Mouse (Mus musculus): ENCODE measurements at regions not wholly inside any gene's neighbourhood (a gene's known extent, or its start where the extent isn't known, plus 50 kb on each side); places are given as distances from the start of the nearest gene placed in this dataset.
A peak's percentile ranks its signal among the peaks of the same experiment; 100 is the strongest.

GRCm38 (mm10) chr5:111901197-111901596 lies 167.5 kb downstream of the Gm26897 start:
- H3K27me3 ChIP-seq, result no peaks in the 10 kb centered on the region
- 65% methylated on average over 5 of the region's 5 CpGs for WGBS

GRCm38 (mm10) chr5:111901678-111902077 lies 168.0 kb downstream of the Gm26897 start:
- Histone ChIP-seq H3K9ac (no peak overlapping the region), H3K27ac (no peak overlapping the region), H3K4me3 (no peak overlapping the region), H3K9me3 (no peaks in the 10 kb centered on the region), H3K4me1 (no peaks in the 10 kb centered on the region), H3K27me3 (no peaks in the 10 kb centered on the region), H3K4me2 (no peak overlapping the region), H3K36me3 (no peaks in the 10 kb centered on the region)
- ATAC-seq (ENCODE audit: borderline replicate concordance, extremely low read depth, low FRiP score, low TSS enrichment), result no peak
- 11% methylated on average over 5 of the region's 5 CpGs for WGBS

More at GRCm38 (mm10) chr5:111901197-111901596, 167.5 kb downstream of the Gm26897 start:
- H3K4me2 ChIP-seq, result no peak overlapping the region
- H3K9me3 ChIP-seq, result no peaks in the 10 kb centered on the region
- no peak overlapping the region for H3K9ac ChIP-seq
- no peaks in the 10 kb centered on the region for H3K36me3 ChIP-seq
- no peaks in the 10 kb centered on the region for H3K4me1 ChIP-seq
- ATAC-seq (ENCODE audit: borderline replicate concordance, extremely low read depth, low FRiP score, low TSS enrichment), result no peak
- no peak overlapping the region for H3K4me3 ChIP-seq
- H3K27ac ChIP-seq, result no peak overlapping the region

- H3K27ac ChIP-seq, result no peak overlapping the region
- 78% methylated on average over 14 of the region's 14 CpGs for WGBS
Observed at GRCm38 (mm10) chr5:111908085-111908484, 174.4 kb downstream of the Gm26897 start.

GRCm38 (mm10) chr5:111910514-111910913 lies 176.8 kb downstream of the Gm26897 start:
- Histone ChIP-seq H3K9ac (no peak overlapping the region), H3K4me1 (no peaks in the 10 kb centered on the region), H3K4me2 (no peak overlapping the region), H3K9me3 (no peaks in the 10 kb centered on the region), H3K27ac (no peak overlapping the region), H3K36me3 (no peaks in the 10 kb centered on the region), H3K27me3 (no peaks in the 10 kb centered on the region), H3K4me3 (no peak overlapping the region)
- WGBS, result 67% methylated on average over 8 of the region's 8 CpGs
- no peak for ATAC-seq (ENCODE audit: borderline replicate concordance, extremely low read depth, low FRiP score, low TSS enrichment)

More at GRCm38 (mm10) chr5:111908085-111908484, 174.4 kb downstream of the Gm26897 start:
- Histone ChIP-seq H3K4me1 (no peaks in the 10 kb centered on the region), H3K27me3 (no peaks in the 10 kb centered on the region), H3K4me3 (no peak overlapping the region), H3K4me2 (no peak overlapping the region), H3K36me3 (no peaks in the 10 kb centered on the region), H3K9me3 (no peaks in the 10 kb centered on the region), H3K9ac (no peak overlapping the region)
- ATAC-seq (ENCODE audit: borderline replicate concordance, extremely low read depth, low FRiP score, low TSS enrichment), result no peak

GRCm38 (mm10) chr5:111913354-111913753 lies 179.6 kb downstream of the Gm26897 start:
- no peaks in the 10 kb centered on the region for H3K9me3 ChIP-seq
- no peaks in the 10 kb centered on the region for H3K36me3 ChIP-seq
- no peak overlapping the region for H3K4me2 ChIP-seq
- H3K9ac ChIP-seq, result no peak overlapping the region
- no peak overlapping the region for H3K4me3 ChIP-seq
- H3K27me3 ChIP-seq, result no peaks in the 10 kb centered on the region
- WGBS, result 55% methylated on average over 7 of the region's 7 CpGs
- ATAC-seq (ENCODE audit: borderline replicate concordance, extremely low read depth, low FRiP score, low TSS enrichment), result no peak
- H3K4me1 ChIP-seq, result no peaks in the 10 kb centered on the region
- H3K27ac ChIP-seq, result no peak overlapping the region

- H3K4me2 ChIP-seq, result no peak overlapping the region
- no peak overlapping the region for H3K27ac ChIP-seq
- H3K27me3 ChIP-seq, result no peaks in the 10 kb centered on the region
- H3K9me3 ChIP-seq, result no peaks in the 10 kb centered on the region
- H3K9ac ChIP-seq, result no peak overlapping the region
- H3K36me3 ChIP-seq, result no peaks in the 10 kb centered on the region
- WGBS, result 76% methylated on average over 3 of the region's 3 CpGs
- no peaks in the 10 kb centered on the region for H3K4me1 ChIP-seq
- H3K4me3 ChIP-seq, result no peak overlapping the region
- no peak for ATAC-seq (ENCODE audit: borderline replicate concordance, extremely low read depth, low FRiP score, low TSS enrichment)
Observed at GRCm38 (mm10) chr5:111914296-111914695, 180.6 kb downstream of the Gm26897 start.

GRCm38 (mm10) chr5:111917643-111918252 lies 184.0 kb downstream of the Gm26897 start:
- Histone ChIP-seq H3K4me1 (0 out of 2 replicates have a peak, but pooled peaks cover 2% of the 10 kb centered on the region), H3K4me2 (no peak overlapping the region), H3K36me3 (no peaks in the 10 kb centered on the region), H3K9ac (no peak overlapping the region), H3K9me3 (no peaks in the 10 kb centered on the region), H3K27ac (no peak overlapping the region), H3K27me3 (no peaks in the 10 kb centered on the region), H3K4me3 (no peak overlapping the region)
- ATAC-seq (ENCODE audit: borderline replicate concordance, extremely low read depth, low FRiP score, low TSS enrichment), result no peak
- WGBS, result 25% methylated on average over 8 of the region's 8 CpGs

- no peaks in the 10 kb centered on the region for H3K36me3 ChIP-seq
- no peaks in the 10 kb centered on the region for H3K9me3 ChIP-seq
- 0 out of 2 replicates have a peak, but pooled peaks cover 11% of the 10 kb centered on the region for H3K4me1 ChIP-seq
- no peak overlapping the region for H3K4me3 ChIP-seq
- WGBS, result 60% methylated on average over 14 of the region's 14 CpGs
- no peak for ATAC-seq (ENCODE audit: borderline replicate concordance, extremely low read depth, low FRiP score, low TSS enrichment)
- no peak overlapping the region for H3K9ac ChIP-seq
- no peak overlapping the region for H3K27ac ChIP-seq
- no peak overlapping the region for H3K4me2 ChIP-seq
- H3K27me3 ChIP-seq, result no peaks in the 10 kb centered on the region
Observed at GRCm38 (mm10) chr5:111918888-111919287, 185.2 kb downstream of the Gm26897 start.

- H3K27ac ChIP-seq, result peak overlapping the region; percentile 33; the same call in 1 of the 2 replicates
- WGBS, result 28% methylated on average over 18 of the region's 18 CpGs
Observed at GRCm38 (mm10) chr5:111922991-111923701, 189.4 kb downstream of the Gm26897 start.

GRCm38 (mm10) chr5:111925757-111926156 lies 192.0 kb downstream of the Gm26897 start:
- ATAC-seq (ENCODE audit: borderline replicate concordance, extremely low read depth, low FRiP score, low TSS enrichment), result no peak
- Histone ChIP-seq H3K4me1 (0 out of 2 replicates have a peak, but pooled peaks cover 11% of the 10 kb centered on the region), H3K9ac (no peak overlapping the region), H3K9me3 (no peaks in the 10 kb centered on the region), H3K4me2 (no peak overlapping the region), H3K27ac (no peak overlapping the region), H3K27me3 (no peaks in the 10 kb centered on the region), H3K36me3 (no peaks in the 10 kb centered on the region), H3K4me3 (no peak overlapping the region)
- WGBS, result 49% methylated on average over 6 of the region's 6 CpGs

More at GRCm38 (mm10) chr5:111922991-111923701, 189.4 kb downstream of the Gm26897 start:
- H3K36me3 ChIP-seq, result no peaks in the 10 kb centered on the region
- H3K4me2 ChIP-seq, result no peak overlapping the region
- no peak overlapping the region for H3K4me3 ChIP-seq
- H3K27me3 ChIP-seq, result no peaks in the 10 kb centered on the region
- H3K4me1 ChIP-seq, result 0 out of 2 replicates have a peak, but pooled peaks cover 11% of the 10 kb centered on the region
- peak; percentile 83 for ATAC-seq (ENCODE audit: borderline replicate concordance, extremely low read depth, low FRiP score, low TSS enrichment)
- no peaks in the 10 kb centered on the region for H3K9me3 ChIP-seq
- H3K9ac ChIP-seq, result no peak overlapping the region

- no peaks in the 10 kb centered on the region for H3K4me1 ChIP-seq
- no peak overlapping the region for H3K4me3 ChIP-seq
- ATAC-seq (ENCODE audit: borderline replicate concordance, extremely low read depth, low FRiP score, low TSS enrichment), result no peak
- no peak overlapping the region for H3K9ac ChIP-seq
- no peak overlapping the region for H3K27ac ChIP-seq
- no peaks in the 10 kb centered on the region for H3K9me3 ChIP-seq
- no peaks in the 10 kb centered on the region for H3K27me3 ChIP-seq
- WGBS, result 51% methylated on average over 15 of the region's 15 CpGs
- no peaks in the 10 kb centered on the region for H3K36me3 ChIP-seq
- H3K4me2 ChIP-seq, result no peak overlapping the region
Observed at GRCm38 (mm10) chr5:111929180-111929990, 195.7 kb downstream of the Gm26897 start.

GRCm38 (mm10) chr5:111929991-111930339 lies 196.2 kb downstream of the Gm26897 start:
- Histone ChIP-seq H3K4me1 (no peaks in the 10 kb centered on the region), H3K36me3 (no peaks in the 10 kb centered on the region), H3K27me3 (no peaks in the 10 kb centered on the region), H3K4me2 (no peak overlapping the region), H3K27ac (no peak overlapping the region), H3K9ac (no peak overlapping the region), H3K4me3 (no peak overlapping the region), H3K9me3 (no peaks in the 10 kb centered on the region)
- WGBS, result 22% methylated on average over 3 of the region's 3 CpGs
- ATAC-seq (ENCODE audit: borderline replicate concordance, extremely low read depth, low FRiP score, low TSS enrichment), result no peak
